Mouse (Mus musculus) forebrain, embryonic 15.5 days (tissue): ENCODE measurements around the gene Tigit. TPM values are rescaled to one million over a fixed set of nuclear protein-coding genes. Genes with fewer than 3 reads are reported as not detected.

Experiments
- ATAC-seq: fragments of 200-750 bp; cut with Nextera tagmentation; replicated peaks from 2 replicates; pipeline ENCODE4 v1.8.0; 2017; ENCODE audit warnings: mild to moderate bottlenecking, moderate TSS enrichment, moderate library complexity
- H3K27ac ChIP-seq: fragments of 300-500 bp; sonication (generic); replicated peaks from 2 replicates; pipeline ENCODE4 v1.5.1; 2015; ENCODE audit warnings: mild to moderate bottlenecking, inconsistent platforms
- H3K27me3 ChIP-seq: fragments of 300-500 bp; sonication (generic); 2 replicates; pipeline ENCODE4 v1.6.1; 2015; ENCODE audit warnings: inconsistent platforms
- H3K36me3 ChIP-seq: fragments of 300-500 bp; sonication (generic); 2 replicates; pipeline ENCODE4 v1.6.1; 2015; ENCODE audit warnings: mild to moderate bottlenecking, inconsistent platforms
- H3K4me1 ChIP-seq: fragments of 300-500 bp; sonication (generic); 2 replicates; pipeline ENCODE4 v1.6.1; 2015; ENCODE audit warnings: inconsistent platforms
- H3K4me2 ChIP-seq: fragments of 300-500 bp; sonication (generic); replicated peaks from 2 replicates; pipeline ENCODE4 v1.6.1; 2015; ENCODE audit warnings: mild to moderate bottlenecking, inconsistent platforms
- H3K4me3 ChIP-seq: fragments of 300-500 bp; sonication (generic); 2 replicates; pipeline ENCODE4 v1.5.1; 2015; ENCODE audit warnings: mild to moderate bottlenecking, inconsistent platforms
- H3K9ac ChIP-seq: fragments of 300-500 bp; sonication (generic); replicated peaks from 2 replicates; pipeline ENCODE4 v1.6.1; 2015; ENCODE audit warnings: mild to moderate bottlenecking, inconsistent platforms
- H3K9me3 ChIP-seq: fragments of 300-500 bp; sonication (generic); 2 replicates; pipeline ENCODE4 v1.6.1; 2016; ENCODE audit warnings: inconsistent platforms
- WGBS: fragments of 180-500 bp; shearing (Covaris S2); methylation state at CpG from one replicate; pipeline ENCODE4 v1.1.7; 2015; ENCODE audit warnings: mixed read lengths; 5-methylcytosine and 5-hydroxymethylcytosine counted together
- polyA plus RNA-seq: library from polyadenylated mRNA; unstranded; fragments of >200 nt; fragmentation: Nextera tagmentation; extraction: Ambion mirVana; gene quantifications from 2 replicates; pipeline ENCODE4 v1.2.1, GENCODE M21; 2015

Tigit gene
- 0.20 TPM in 1 of 2 replicates, not detected in the other for polyA plus RNA-seq

- Histone ChIP-seq H3K27ac (no peak within 1 kb of the TSS), H3K27me3 (no peaks in the 10 kb centered on the region), H3K9me3 (no peaks in the 10 kb centered on the region), H3K36me3 (no peaks in the 10 kb centered on the region), H3K9ac (no peak within 1 kb of the TSS), H3K4me1 (no peaks in the 10 kb centered on the region), H3K4me2 (no peak within 1 kb of the TSS), H3K4me3 (no peak within 1 kb of the TSS)
- WGBS: 83% methylated on average over 7 of the region's 7 CpGs
- ATAC-seq: no peak
These were observed at the start of gene Tigit for GRCm38 (mm10) chr16:43663978-43664579. Gene Tigit (minus strand): TSS chr16:43664146.

GRCm38 (mm10) chr16:43711361-43711760 lies 47.4 kb upstream of the Tigit start:
- H3K4me1 ChIP-seq: peaks cover 14% of the 10 kb centered on the region
- H3K4me2 ChIP-seq: no peak overlapping the region
- H3K9me3 ChIP-seq: no peaks in the 10 kb centered on the region
- no peak overlapping the region for H3K4me3 ChIP-seq
- ATAC-seq: no peak
- H3K27ac ChIP-seq: no peak overlapping the region
- no peak overlapping the region for H3K9ac ChIP-seq
- WGBS: 92% methylated on average over 7 of the region's 7 CpGs
- no peaks in the 10 kb centered on the region for H3K36me3 ChIP-seq
- H3K27me3 ChIP-seq: no peaks in the 10 kb centered on the region

DNA sequence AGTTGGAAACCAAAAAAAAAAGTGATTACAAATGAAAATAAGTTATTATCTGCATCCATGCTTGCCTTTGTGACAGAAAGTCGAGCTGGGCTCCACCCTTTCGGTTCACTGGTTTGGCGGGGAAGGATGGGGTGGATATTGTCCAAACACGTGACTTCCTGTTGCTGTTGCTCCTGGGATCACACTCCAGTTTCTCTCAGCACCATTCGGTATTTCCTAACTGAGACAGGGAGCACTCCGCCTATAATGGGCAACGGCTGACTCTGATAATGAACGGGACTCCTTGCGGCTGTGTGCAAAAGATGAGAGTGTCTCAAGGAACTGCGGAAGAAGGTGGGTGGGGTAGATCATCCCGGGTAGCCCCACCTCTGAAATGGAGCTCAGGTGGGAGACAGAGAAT lies 46.7 kb upstream of the Tigit start:
- H3K4me1 ChIP-seq: peaks cover 14% of the 10 kb centered on the region
- no peak overlapping the region for H3K4me2 ChIP-seq
- no peak for ATAC-seq
- WGBS: 87% methylated on average over 11 of the region's 11 CpGs
- no peaks in the 10 kb centered on the region for H3K36me3 ChIP-seq
- no peaks in the 10 kb centered on the region for H3K27me3 ChIP-seq
- H3K9me3 ChIP-seq: no peaks in the 10 kb centered on the region
- H3K27ac ChIP-seq: 0 out of 2 replicates have a peak overlapping the region, but pooled peaks have one; percentile 67
- no peak overlapping the region for H3K9ac ChIP-seq
- H3K4me3 ChIP-seq: no peak overlapping the region

GRCm38 (mm10) chr16:43710134-43710475 lies 46.2 kb upstream of the Tigit start:
- Histone ChIP-seq H3K27ac (0 out of 2 replicates have a peak overlapping the region, but pooled peaks have one; percentile 67), H3K36me3 (no peaks in the 10 kb centered on the region), H3K27me3 (no peaks in the 10 kb centered on the region), H3K4me3 (no peak overlapping the region), H3K4me1 (peaks cover 14% of the 10 kb centered on the region), H3K9ac (no peak overlapping the region), H3K9me3 (no peaks in the 10 kb centered on the region), H3K4me2 (no peak overlapping the region)
- ATAC-seq: 0 out of 2 replicates have a peak, but pooled peaks have one; percentile 34
- WGBS: 59% methylated on average over 6 of the region's 6 CpGs

- H3K9me3 ChIP-seq: no peaks in the 10 kb centered on the region
- H3K27ac ChIP-seq: peak overlapping the region; percentile 67
- 33% methylated on average over 9 of the region's 9 CpGs for WGBS
- H3K4me1 ChIP-seq: peaks cover 14% of the 10 kb centered on the region
- 0 out of 2 replicates have a peak overlapping the region, but pooled peaks have one; percentile 2 for H3K4me2 ChIP-seq
- no peaks in the 10 kb centered on the region for H3K36me3 ChIP-seq
- H3K4me3 ChIP-seq: no peak overlapping the region
- no peak overlapping the region for H3K9ac ChIP-seq
- H3K27me3 ChIP-seq: no peaks in the 10 kb centered on the region
- ATAC-seq: peak; percentile 77
These were observed 45.6 kb upstream of the Tigit start for GRCm38 (mm10) chr16:43709432-43710133.

DNA sequence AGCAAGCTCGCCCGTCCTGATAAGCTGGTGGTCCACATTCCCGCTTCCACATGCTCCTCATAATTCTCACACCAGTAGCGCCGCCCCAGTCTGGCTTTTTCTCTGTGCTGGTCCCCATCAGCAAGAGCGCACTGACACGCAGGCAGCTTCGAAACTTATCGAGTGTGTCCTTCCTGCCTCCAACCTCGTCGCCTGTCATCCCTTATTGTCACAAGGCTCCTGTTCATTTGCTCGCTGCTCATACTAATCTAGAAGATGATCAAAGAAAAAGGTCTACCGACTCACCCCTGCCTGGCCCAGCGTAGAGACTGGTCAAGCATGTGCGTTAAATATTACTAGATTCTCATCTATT lies 45.1 kb upstream of the Tigit start:
- H3K36me3 ChIP-seq: no peaks in the 10 kb centered on the region
- no peak overlapping the region for H3K9ac ChIP-seq
- H3K4me3 ChIP-seq: no peak overlapping the region
- peak overlapping the region; percentile 67 for H3K27ac ChIP-seq
- ATAC-seq: peak; percentile 55; the same call in 1 of the 2 replicates
- 79% methylated on average over 15 of the region's 15 CpGs for WGBS
- no peaks in the 10 kb centered on the region for H3K27me3 ChIP-seq
- peaks cover 14% of the 10 kb centered on the region for H3K4me1 ChIP-seq
- 0 out of 2 replicates have a peak overlapping the region, but pooled peaks have one; percentile 2 for H3K4me2 ChIP-seq
- H3K9me3 ChIP-seq: no peaks in the 10 kb centered on the region

DNA sequence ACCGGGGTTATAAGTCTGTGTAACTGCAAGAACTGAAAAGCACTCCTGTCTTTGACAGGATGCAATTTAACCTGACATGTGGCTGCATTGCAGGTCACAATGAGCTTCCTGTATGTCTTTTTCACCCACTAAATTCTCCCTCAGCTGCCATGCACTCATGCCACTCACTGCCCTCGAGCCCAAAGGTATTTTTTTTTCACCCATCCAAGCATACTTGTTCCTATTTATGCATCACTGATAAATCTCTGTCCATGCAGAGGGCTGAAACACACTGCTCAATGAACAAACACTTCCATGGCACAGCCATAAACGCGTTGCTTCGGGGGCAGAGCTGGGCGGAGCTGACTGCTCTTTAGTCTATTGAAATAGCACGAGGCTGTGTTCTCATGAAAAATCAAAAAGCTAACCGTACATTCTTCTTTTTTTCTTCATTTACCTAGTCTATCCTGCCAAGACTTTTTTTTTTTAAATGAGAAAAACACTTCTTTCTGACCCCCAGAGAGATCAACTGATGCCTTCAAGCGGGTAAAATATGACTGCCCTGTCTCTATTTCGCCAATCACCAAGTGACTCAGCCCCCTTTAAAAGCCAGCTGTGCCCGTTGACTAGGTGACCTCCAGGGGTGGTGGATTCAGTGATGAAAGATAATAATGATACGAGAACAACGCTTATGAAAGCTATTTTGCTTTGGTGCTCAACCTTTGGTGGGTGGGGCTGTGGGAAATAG lies 44.6 kb upstream of the Tigit start:
- WGBS: 68% methylated on average over 13 of the region's 13 CpGs
- H3K4me3 ChIP-seq: no peak overlapping the region

DNA sequence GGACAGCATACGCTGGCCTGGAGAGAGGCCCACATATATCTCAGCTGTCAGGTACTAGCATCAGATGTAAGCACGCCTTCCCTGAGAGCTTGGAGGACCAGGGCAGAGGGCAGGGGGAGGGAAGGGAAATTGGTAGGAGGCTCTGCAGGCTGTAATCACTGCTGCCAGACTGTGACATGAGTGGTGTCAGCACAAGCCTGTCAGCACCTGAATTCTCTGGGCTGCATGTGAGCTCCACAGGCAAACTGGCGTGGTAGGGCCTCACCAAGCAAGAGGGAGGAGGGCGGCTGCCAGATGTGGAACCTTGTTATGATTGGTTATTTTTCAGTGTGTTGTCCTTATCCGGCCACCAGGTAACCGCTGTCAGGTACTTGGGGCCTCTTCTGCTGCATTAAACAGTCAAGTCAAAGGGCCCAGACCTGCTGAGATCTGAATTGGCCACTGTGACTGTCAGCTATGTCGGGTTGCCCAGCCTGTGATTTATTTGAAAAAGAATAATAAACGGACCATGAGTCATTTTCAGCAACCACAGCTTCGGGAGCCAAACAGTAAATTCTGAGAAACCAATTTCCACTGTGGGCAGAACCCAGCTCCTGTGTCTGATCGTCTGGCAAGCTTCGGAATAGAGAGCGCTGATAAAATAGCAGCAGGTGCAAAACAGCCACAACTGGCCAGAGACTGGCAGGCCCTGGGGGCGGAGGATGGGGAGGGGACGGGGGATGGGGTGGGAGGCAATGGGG lies 38.0 kb upstream of the Tigit start:
- H3K9ac ChIP-seq: no peak overlapping the region
- no peak overlapping the region for H3K4me3 ChIP-seq
- H3K4me1 ChIP-seq: no peaks in the 10 kb centered on the region
- WGBS: 81% methylated on average over 14 of the region's 14 CpGs
- H3K36me3 ChIP-seq: no peaks in the 10 kb centered on the region
- H3K9me3 ChIP-seq: no peaks in the 10 kb centered on the region
- H3K27ac ChIP-seq: no peak overlapping the region
- 0 out of 2 replicates have a peak, but pooled peaks have one; percentile 35 for ATAC-seq
- H3K27me3 ChIP-seq: no peaks in the 10 kb centered on the region
- H3K4me2 ChIP-seq: no peak overlapping the region

More for the DNA sequence above, 44.6 kb upstream of the Tigit start:
- Histone ChIP-seq H3K4me2 (no peak overlapping the region), H3K36me3 (no peaks in the 10 kb centered on the region), H3K4me1 (peaks cover 14% of the 10 kb centered on the region), H3K27me3 (no peaks in the 10 kb centered on the region), H3K9me3 (no peaks in the 10 kb centered on the region), H3K27ac (peak overlapping the region; percentile 67), H3K9ac (no peak overlapping the region)
- no peak for ATAC-seq

DNA sequence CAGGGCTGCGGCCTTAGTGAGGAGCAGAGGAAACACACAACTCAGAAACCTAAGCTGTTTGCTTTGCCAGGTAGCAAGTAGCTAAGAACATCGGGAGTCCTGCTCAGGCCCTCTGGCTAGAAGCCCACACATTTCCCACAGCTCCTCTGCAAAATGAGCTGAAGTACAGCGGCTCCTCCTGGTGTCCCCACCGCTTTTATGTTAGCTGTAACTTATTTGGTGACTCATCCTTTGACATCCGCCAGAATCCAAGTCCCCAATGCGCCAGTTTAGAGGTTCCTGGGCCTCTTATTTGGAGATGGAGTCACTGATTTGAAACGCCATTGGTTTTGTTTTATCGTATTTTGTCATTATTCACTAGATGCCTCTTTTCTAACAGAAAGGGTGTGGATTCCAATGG lies 36.6 kb upstream of the Tigit start:
- WGBS: 89% methylated on average over 8 of the region's 8 CpGs
- Histone ChIP-seq H3K27me3 (no peaks in the 10 kb centered on the region), H3K9ac (no peak overlapping the region)

GRCm38 (mm10) chr16:43698735-43699649 lies 35.0 kb upstream of the Tigit start:
- Histone ChIP-seq H3K27ac (no peak overlapping the region), H3K9me3 (no peaks in the 10 kb centered on the region), H3K4me3 (no peak overlapping the region), H3K9ac (no peak overlapping the region), H3K4me1 (no peaks in the 10 kb centered on the region), H3K4me2 (no peak overlapping the region), H3K36me3 (no peaks in the 10 kb centered on the region), H3K27me3 (no peaks in the 10 kb centered on the region)
- 93% methylated on average over 14 of the region's 14 CpGs for WGBS
- ATAC-seq: no peak

More for the DNA sequence above, 36.6 kb upstream of the Tigit start:
- no peaks in the 10 kb centered on the region for H3K4me1 ChIP-seq
- no peak overlapping the region for H3K27ac ChIP-seq
- ATAC-seq: no peak
- H3K4me3 ChIP-seq: no peak overlapping the region
- H3K36me3 ChIP-seq: no peaks in the 10 kb centered on the region
- H3K4me2 ChIP-seq: no peak overlapping the region
- no peaks in the 10 kb centered on the region for H3K9me3 ChIP-seq

DNA sequence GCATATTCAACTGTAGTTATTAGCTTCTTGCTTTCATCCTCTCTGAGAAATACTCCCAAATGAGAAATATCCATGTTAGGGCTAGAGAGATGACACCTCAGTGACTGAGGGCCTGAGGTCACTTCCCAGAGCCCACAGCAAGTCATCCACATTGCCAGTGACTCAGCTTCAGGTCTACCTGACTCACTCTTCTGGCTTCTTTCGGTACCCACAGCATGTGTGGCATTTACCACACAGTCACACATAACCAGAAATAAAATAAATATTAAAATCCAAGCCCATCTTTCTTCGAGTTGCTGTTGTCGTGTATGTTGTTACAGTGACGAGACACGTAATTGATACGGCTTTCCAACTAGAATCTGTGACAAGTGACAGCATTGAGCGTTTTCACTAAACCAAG lies 33.8 kb upstream of the Tigit start:
- no peak overlapping the region for H3K27ac ChIP-seq
- no peak overlapping the region for H3K4me2 ChIP-seq
- no peaks in the 10 kb centered on the region for H3K36me3 ChIP-seq
- H3K9me3 ChIP-seq: no peaks in the 10 kb centered on the region
- 76% methylated on average over 7 of the region's 7 CpGs for WGBS
- H3K4me1 ChIP-seq: no peaks in the 10 kb centered on the region
- no peak overlapping the region for H3K9ac ChIP-seq
- H3K4me3 ChIP-seq: no peak overlapping the region
- no peaks in the 10 kb centered on the region for H3K27me3 ChIP-seq
- ATAC-seq: no peak
